Mouse (Mus musculus): ENCODE data around the gene Fmnl3.

Fmnl3 gene

GRCm38 (mm10) chr15:99343414-99344147 is 26.7 kb downstream of the Fmnl3 start:
- DNase-seq (ENCODE audit: low read depth): no peak

- no peak for DNase-seq (ENCODE audit: low read depth)
Observed at GRCm38 (mm10) chr15:99342194-99342981, 27.9 kb downstream of the Fmnl3 start.

GRCm38 (mm10) chr15:99341102-99341501 is 29.2 kb downstream of the Fmnl3 start:
- peak; percentile 76 for DNase-seq (ENCODE audit: low read depth)

GRCm38 (mm10) chr15:99339669-99340068 is 30.6 kb downstream of the Fmnl3 start:
- DNase-seq (ENCODE audit: low read depth): no peak

GRCm38 (mm10) chr15:99338916-99339315 is 31.4 kb downstream of the Fmnl3 start:
- no peak for DNase-seq (ENCODE audit: low read depth)

- peak; percentile 60 for DNase-seq (ENCODE audit: low read depth)
Observed at GRCm38 (mm10) chr15:99335801-99336320, 34.4 kb downstream of the Fmnl3 start.

GRCm38 (mm10) chr15:99334500-99334899 is 35.8 kb downstream of the Fmnl3 start:
- no peak for DNase-seq (ENCODE audit: low read depth)

GRCm38 (mm10) chr15:99333676-99334065 is 36.6 kb downstream of the Fmnl3 start:
- DNase-seq (ENCODE audit: low read depth): no peak

GRCm38 (mm10) chr15:99332921-99333675 is 37.2 kb downstream of the Fmnl3 start:
- DNase-seq (ENCODE audit: low read depth): peak; percentile 88

GRCm38 (mm10) chr15:99332111-99332510 is 38.2 kb downstream of the Fmnl3 start:
- no peak for DNase-seq (ENCODE audit: low read depth)

- DNase-seq (ENCODE audit: low read depth): no peak
Observed at GRCm38 (mm10) chr15:99331341-99331740, 38.9 kb downstream of the Fmnl3 start.

- no peak for DNase-seq (ENCODE audit: low read depth)
Observed at GRCm38 (mm10) chr15:99330324-99330723, 40.0 kb downstream of the Fmnl3 start.

- no peak for DNase-seq (ENCODE audit: low read depth)
Observed at GRCm38 (mm10) chr15:99328011-99328410, 42.3 kb downstream of the Fmnl3 start.

GRCm38 (mm10) chr15:99326959-99327358 is 43.3 kb downstream of the Fmnl3 start:
- peak; percentile 85 for DNase-seq (ENCODE audit: low read depth)

GRCm38 (mm10) chr15:99326407-99326806 is 43.9 kb downstream of the Fmnl3 start:
- no peak for DNase-seq (ENCODE audit: low read depth)

GRCm38 (mm10) chr15:99325598-99325997 is 44.7 kb downstream of the Fmnl3 start:
- DNase-seq (ENCODE audit: low read depth): no peak

GRCm38 (mm10) chr15:99324151-99324550 is 46.1 kb downstream of the Fmnl3 start:
- no peak for DNase-seq (ENCODE audit: low read depth)

- DNase-seq (ENCODE audit: low read depth): no peak
Observed at GRCm38 (mm10) chr15:99320978-99321377, 49.3 kb downstream of the Fmnl3 start.

GRCm38 (mm10) chr15:99320168-99320674 is 50.1 kb downstream of the Fmnl3 start:
- no peak for DNase-seq (ENCODE audit: low read depth)

- DNase-seq (ENCODE audit: low read depth): no peak
Observed at GRCm38 (mm10) chr15:99319411-99319871, 50.8 kb downstream of the Fmnl3 start.

- no peak for DNase-seq (ENCODE audit: low read depth)
Observed at GRCm38 (mm10) chr15:99318861-99319410, 51.3 kb downstream of the Fmnl3 start.

- DNase-seq (ENCODE audit: low read depth): no peak
Observed at GRCm38 (mm10) chr15:99318071-99318470, 52.2 kb downstream of the Fmnl3 start.
